ENCODE assay signal across 8 mouse cellular contexts in genomic region chr19:26845276-26846016, GRCm38 (mm10). TPM values are rescaled to one million over a fixed set of nuclear protein-coding genes. Genes with fewer than 3 reads are reported as not detected.
DNase-seq lines count a peak whose midpoint lies in the region; ATAC-seq lines count a peak whose summit lies in the region.

No protein-coding gene starts in this region.

- intact Hi-C loops in gastrocnemius, postnatal 36 days (cut with DNase I), result no loop called here
- intact Hi-C loops in left cerebral cortex, postnatal 25 days (cut with DNase I), result no loop called here

- no peaks in the 10 kb centered on the region for H3K36me3 ChIP-seq in intestine, embryonic 15.5 days
- no peaks in the 10 kb centered on the region for H3K36me3 ChIP-seq in midbrain, embryonic 10.5 days

- under 1% methylated on average over 16 of the region's 16 CpGs for WGBS in intestine, embryonic 15.5 days
- WGBS in midbrain, embryonic 10.5 days, result 0% methylated on average over 16 of the region's 16 CpGs

- peaks cover 5% of the 10 kb centered on the region for H3K4me1 ChIP-seq in intestine, embryonic 15.5 days (replicated peaks)
- H3K4me1 ChIP-seq in midbrain, embryonic 10.5 days, result peaks cover 34% of the 10 kb centered on the region

- peak overlapping the region; percentile 56 for H3K4me2 ChIP-seq in intestine, embryonic 15.5 days (replicated peaks)

- peak; percentile 97 for ATAC-seq in intestine, embryonic 15.5 days
- ATAC-seq in erythroid progenitor cell, adult 5-6 weeks (replicated peaks; ENCODE audit: low FRiP score, poor library complexity, severe bottlenecking), result no peak

- H3K27ac ChIP-seq in intestine, embryonic 15.5 days, result peak overlapping the region; percentile 89
- H3K27ac ChIP-seq in midbrain, embryonic 10.5 days (replicated peaks), result peak overlapping the region; percentile 94

- peak overlapping the region; percentile 52 for H3K4me3 ChIP-seq in intestine, embryonic 15.5 days (replicated peaks)
- H3K4me3 ChIP-seq in midbrain, embryonic 10.5 days, result peak overlapping the region; percentile 52

- H3K9ac ChIP-seq in intestine, embryonic 15.5 days, result peak overlapping the region; percentile 54

- no peaks in the 10 kb centered on the region for H3K9me3 ChIP-seq in intestine, embryonic 15.5 days
- H3K9me3 ChIP-seq in midbrain, embryonic 10.5 days (replicated peaks), result peaks cover 3% of the 10 kb centered on the region; the same call in 1 of the 2 replicates

- peak; percentile 91 for DNase-seq in adipocyte (ENCODE audit: low spot score)
- peak; percentile 97 for DNase-seq in embryo, embryonic 10 days (ENCODE audit: low spot score)
- peak; percentile 65 to 69 for DNase-seq in gastrocnemius, postnatal 36 days
- peak; percentile 85 to 91 for DNase-seq in left cerebral cortex, postnatal 25 days (ENCODE audit: low spot score in 2 of 2)
- DNase-seq in midbrain, embryonic 10.5 days (ENCODE audit: low spot score), result peak; percentile 97
- peak; percentile 84 for DNase-seq in right cerebral cortex, postnatal 4 days

- H3K27me3 ChIP-seq in intestine, embryonic 15.5 days (replicated peaks), result no peaks in the 10 kb centered on the region
- H3K27me3 ChIP-seq in midbrain, embryonic 10.5 days (ENCODE audit: low read depth, poor library complexity, severe bottlenecking), result peaks cover 6% of the 10 kb centered on the region; the same call in 1 of the 2 replicates

RNA-seq across cellular contexts. Expression of gene Gm815, which starts 40.2 kb away (rescaled TPM):
- total RNA-seq in gastrocnemius, postnatal 36 days (2021), result not detected
- polyA plus RNA-seq in intestine, embryonic 15.5 days (2015; fragmentation: Nextera tagmentation; extraction: Ambion mirVana), result not detected in 2 replicates
- not detected for total RNA-seq in left cerebral cortex, postnatal 25 days (2021)
- not detected in 2 replicates for polyA plus RNA-seq in midbrain, embryonic 10.5 days (2016; fragmentation: Nextera tagmentation; extraction: Ambion mirVana)
- total RNA-seq in erythroid progenitor cell, adult 5-6 weeks (2015; ENCODE audit: low replicate concordance), result not detected in 2 replicates
- not detected in 2 replicates for total RNA-seq in erythroid progenitor cell, adult 5-6 weeks (2017; ENCODE audit: low replicate concordance)
